Comparison of ENCODE assay signal across 10 mouse cellular contexts in the genomic region with DNA sequence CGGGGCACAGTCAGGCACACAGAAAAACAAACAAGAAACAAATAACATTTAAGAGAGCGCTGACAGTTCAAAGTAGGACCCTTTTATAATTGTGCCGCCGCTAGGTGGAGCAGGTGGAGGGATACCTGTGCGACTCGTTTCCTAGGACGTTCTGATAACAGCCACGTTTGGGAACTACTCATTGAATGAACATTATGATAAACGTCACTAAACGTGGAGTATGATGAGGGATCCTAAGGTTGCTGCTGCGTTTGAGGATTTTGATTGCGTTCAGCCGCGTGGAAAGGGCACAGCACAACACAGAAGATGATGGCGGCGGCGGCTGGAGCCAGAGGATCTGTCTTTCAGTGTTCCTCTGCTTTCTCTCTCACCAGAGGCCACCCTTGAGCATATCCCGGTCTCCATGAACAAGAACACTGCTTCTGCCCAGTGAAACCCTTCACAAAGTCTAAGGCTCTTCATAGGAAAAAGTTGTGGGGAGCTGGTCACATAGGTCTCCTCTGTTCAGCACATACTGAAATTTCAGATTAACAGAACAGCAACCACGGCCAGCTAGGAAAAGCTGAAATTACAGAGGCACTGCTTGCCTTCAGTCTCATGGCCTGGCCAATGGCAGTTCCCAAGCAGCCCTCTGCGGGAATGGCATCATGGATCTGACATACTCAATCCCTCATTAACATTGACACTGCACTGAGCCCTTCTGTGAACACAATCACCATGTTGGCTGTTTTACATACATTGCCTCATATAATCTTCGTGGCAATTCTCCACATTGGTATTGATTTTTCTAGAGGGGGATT. TPM values are rescaled to one million over a fixed set of nuclear protein-coding genes. Genes with fewer than 3 reads are reported as not detected.
DNase-seq lines count a peak whose midpoint lies in the region; ATAC-seq lines count a peak whose summit lies in the region.
"Had no signal": no experiment of that assay in that cellular context is flagged by ENCODE, and none has a peak within 500 bp of the region (broad histone marks: within the 10 kb centered on the region; RNA-seq: fewer than 3 reads in every experiment).

No protein-coding gene starts in this region.

- no peaks in the 10 kb centered on the region for H3K27me3 ChIP-seq in embryonic facial prominence, embryonic 13.5 days
- no peaks in the 10 kb centered on the region for H3K27me3 ChIP-seq in hindbrain, embryonic 12.5 days
- no peaks in the 10 kb centered on the region; the same call in 1 of the 2 replicates for H3K27me3 ChIP-seq in lung, embryonic 16.5 days (ENCODE audit: control insufficient read depth, insufficient read depth, low read depth, low read length)
- H3K27me3 ChIP-seq: megakaryocyte, embryonic 14.5 days had no signal

- H3K9me3 ChIP-seq in embryonic facial prominence, embryonic 13.5 days, result no peaks in the 10 kb centered on the region
- H3K9me3 ChIP-seq in hindbrain, embryonic 12.5 days (replicated peaks), result no peaks in the 10 kb centered on the region
- H3K9me3 ChIP-seq in lung, embryonic 16.5 days (ENCODE audit: control insufficient read depth, low read length), result no peaks in the 10 kb centered on the region

- no peak overlapping the region for H3K27ac ChIP-seq in embryonic facial prominence, embryonic 13.5 days
- H3K27ac ChIP-seq in hindbrain, embryonic 12.5 days, result no peak overlapping the region
- H3K27ac ChIP-seq in lung, embryonic 16.5 days (ENCODE audit: low read length), result no peak overlapping the region

- peak overlapping the region; percentile 37 for H3K4me3 ChIP-seq in embryonic facial prominence, embryonic 13.5 days
- H3K4me3 ChIP-seq in hindbrain, embryonic 12.5 days, result peak overlapping the region; percentile 34
- H3K4me3 ChIP-seq in lung, embryonic 16.5 days (ENCODE audit: low read length), result peak overlapping the region; percentile 34
- H3K4me3 ChIP-seq: megakaryocyte, embryonic 14.5 days had no signal

- peak overlapping the region; percentile 51; the same call in 1 of the 2 replicates for H3K9ac ChIP-seq in embryonic facial prominence, embryonic 13.5 days
- peak overlapping the region; percentile 45; the same call in 1 of the 2 replicates for H3K9ac ChIP-seq in hindbrain, embryonic 12.5 days
- H3K9ac ChIP-seq in lung, embryonic 16.5 days (ENCODE audit: low read length), result no peak overlapping the region

- no peaks in the 10 kb centered on the region for H3K36me3 ChIP-seq in embryonic facial prominence, embryonic 13.5 days
- H3K36me3 ChIP-seq in hindbrain, embryonic 12.5 days, result no peaks in the 10 kb centered on the region
- no peaks in the 10 kb centered on the region for H3K36me3 ChIP-seq in lung, embryonic 16.5 days (ENCODE audit: control insufficient read depth, insufficient read depth, low read length)
- H3K36me3 ChIP-seq: G1E had no signal

- DNase-seq in ovary, postnatal 14 days (ENCODE audit: low spot score), result peak; percentile 5
- DNase-seq in ovary, postnatal 10 days (ENCODE audit: low spot score), result no peak
- peak; percentile 36 to 51 for DNase-seq in layer of hippocampus, postnatal 10 days (ENCODE audit: low spot score in 2 of 2)
- DNase-seq in right cerebral cortex, postnatal 10 days (ENCODE audit: low spot score in 2 of 2), result peak; percentile 43 to 61
- DNase-seq in spleen, postnatal 14 days (ENCODE audit: low spot score in 2 of 2), result no peak

- no peak for ATAC-seq in embryonic facial prominence, embryonic 13.5 days (ENCODE audit: insufficient number of reproducible peaks, insufficient read depth, low FRiP score, low TSS enrichment, low read depth)
- peak; percentile 71; the same call in 1 of the 2 replicates for ATAC-seq in hindbrain, embryonic 12.5 days (ENCODE audit: low FRiP score)
- no peak for ATAC-seq in lung, embryonic 16.5 days (ENCODE audit: low read depth)

- H3K4me1 ChIP-seq in embryonic facial prominence, embryonic 13.5 days, result no peaks in the 10 kb centered on the region
- 0 out of 2 replicates have a peak, but pooled peaks cover 4% of the 10 kb centered on the region for H3K4me1 ChIP-seq in hindbrain, embryonic 12.5 days
- H3K4me1 ChIP-seq in lung, embryonic 16.5 days (replicated peaks; ENCODE audit: control insufficient read depth, insufficient read depth, low read length), result peaks cover 3% of the 10 kb centered on the region; the same call in 1 of the 2 replicates
- H3K4me1 ChIP-seq: megakaryocyte, embryonic 14.5 days had no signal

- WGBS in embryonic facial prominence, embryonic 13.5 days, result 14% methylated on average over 21 of the region's 21 CpGs
- WGBS in hindbrain, embryonic 12.5 days, result 12% methylated on average over 21 of the region's 21 CpGs
- WGBS in lung, embryonic 16.5 days, result 11% methylated on average over 21 of the region's 21 CpGs

- H3K4me2 ChIP-seq in embryonic facial prominence, embryonic 13.5 days, result peak overlapping the region; percentile 62
- H3K4me2 ChIP-seq in hindbrain, embryonic 12.5 days (replicated peaks), result peak overlapping the region; percentile 55
- peak overlapping the region; percentile 56 for H3K4me2 ChIP-seq in lung, embryonic 16.5 days (ENCODE audit: low read depth, low read length)

RNA-seq across cellular contexts. Expression of a gene that starts 55.5 kb away (rescaled TPM):
- polyA plus RNA-seq in embryonic facial prominence, embryonic 13.5 days (2015; fragmentation: Nextera tagmentation; extraction: Ambion mirVana), result 1.5 and 1.9 TPM in 2 replicates
- polyA plus RNA-seq in hindbrain, embryonic 12.5 days (2016; fragmentation: Nextera tagmentation; extraction: Ambion mirVana), result 3.5 TPM in 2 replicates
- total RNA-seq in layer of hippocampus, postnatal 10 days (2021), result 1 to 10 TPM; 6.0 to 7.0 TPM
- polyA plus RNA-seq in lung, embryonic 16.5 days (2015; fragmentation: Nextera tagmentation; extraction: Ambion mirVana), result 0.04 TPM in 1 of 2 replicates, not detected in the other
- polyA plus RNA-seq: G1E had no signal

Comparison
In these comparisons a context has a peak if more than half of its experiments do, and no peak if none do; other contexts are left out.
1. DNase-seq: peak in ovary, postnatal 14 days (single experiment), layer of hippocampus, postnatal 10 days (2 of 2) and right cerebral cortex, postnatal 10 days (2 of 2); none in ovary, postnatal 10 days (single experiment) and spleen, postnatal 14 days (0 of 2).
2. Peak in every context shown above with its lines, with median percentiles within 50 percentile points of each other: H3K4me2 ChIP-seq and H3K4me3 ChIP-seq.